8 mouse cellular contexts compared by ENCODE assay signal in genomic region chr1:185741034-185741890, GRCm38 (mm10).
DNase-seq lines count a peak whose midpoint lies in the region; ATAC-seq and TF ChIP-seq lines count a peak whose summit lies in the region.

No protein-coding gene starts in this region.

- no peak overlapping the region for H3K9ac ChIP-seq in kidney, embryonic 15.5 days
- no peak overlapping the region for H3K9ac ChIP-seq in embryonic facial prominence, embryonic 12.5 days
- no peak overlapping the region for H3K9ac ChIP-seq in hindbrain, embryonic 16.5 days (ENCODE audit: low read depth, low read length)
- H3K9ac ChIP-seq in intestine, postnatal 0 days (ENCODE audit: low read depth, low read length), result no peak overlapping the region

- H3K4me3 ChIP-seq in kidney, embryonic 15.5 days (replicated peaks), result no peak overlapping the region
- H3K4me3 ChIP-seq in embryonic facial prominence, embryonic 12.5 days, result no peak overlapping the region
- H3K4me3 ChIP-seq in hindbrain, embryonic 16.5 days (ENCODE audit: low read length), result no peak overlapping the region
- no peak overlapping the region for H3K4me3 ChIP-seq in intestine, postnatal 0 days (ENCODE audit: low read depth, low read length)

- H3K27me3 ChIP-seq in kidney, embryonic 15.5 days, result no peaks in the 10 kb centered on the region
- no peaks in the 10 kb centered on the region for H3K27me3 ChIP-seq in embryonic facial prominence, embryonic 12.5 days
- no peaks in the 10 kb centered on the region for H3K27me3 ChIP-seq in hindbrain, embryonic 16.5 days (replicated peaks; ENCODE audit: control insufficient read depth, insufficient read depth, low read length)
- no peaks in the 10 kb centered on the region for H3K27me3 ChIP-seq in intestine, postnatal 0 days (replicated peaks; ENCODE audit: control insufficient read depth, insufficient read depth, low read length)

- ATAC-seq in kidney, embryonic 15.5 days (replicated peaks; ENCODE audit: low FRiP score), result no peak
- ATAC-seq in embryonic facial prominence, embryonic 12.5 days (ENCODE audit: insufficient number of reproducible peaks, insufficient read depth, low FRiP score, low TSS enrichment), result no peak
- peak; percentile 63 for ATAC-seq in hindbrain, embryonic 16.5 days
- no peak for ATAC-seq in intestine, postnatal 0 days

- H3K4me1 ChIP-seq in kidney, embryonic 15.5 days, result no peaks in the 10 kb centered on the region
- H3K4me1 ChIP-seq in embryonic facial prominence, embryonic 12.5 days, result 0 out of 2 replicates have a peak, but pooled peaks cover 4% of the 10 kb centered on the region
- peaks cover 6% of the 10 kb centered on the region for H3K4me1 ChIP-seq in hindbrain, embryonic 16.5 days (ENCODE audit: control insufficient read depth, insufficient read depth, low read depth, low read length)
- H3K4me1 ChIP-seq in intestine, postnatal 0 days (replicated peaks; ENCODE audit: control insufficient read depth, insufficient read depth, low read length), result no peaks in the 10 kb centered on the region

- H3K27ac ChIP-seq in kidney, embryonic 15.5 days, result no peak overlapping the region
- 0 out of 2 replicates have a peak overlapping the region, but pooled peaks have one; percentile 18 for H3K27ac ChIP-seq in embryonic facial prominence, embryonic 12.5 days
- H3K27ac ChIP-seq in hindbrain, embryonic 16.5 days (ENCODE audit: low read depth, low read length), result no peak overlapping the region
- no peak overlapping the region for H3K27ac ChIP-seq in intestine, postnatal 0 days (ENCODE audit: low read depth, low read length)

- 66% methylated on average over 11 of the region's 11 CpGs for WGBS in kidney, embryonic 15.5 days
- 26% methylated on average over 11 of the region's 11 CpGs for WGBS in embryonic facial prominence, embryonic 12.5 days
- WGBS in hindbrain, embryonic 16.5 days, result 28% methylated on average over 11 of the region's 11 CpGs
- 55% methylated on average over 11 of the region's 11 CpGs for WGBS in intestine, postnatal 0 days

- no peaks in the 10 kb centered on the region for H3K36me3 ChIP-seq in kidney, embryonic 15.5 days
- no peaks in the 10 kb centered on the region for H3K36me3 ChIP-seq in embryonic facial prominence, embryonic 12.5 days
- no peaks in the 10 kb centered on the region for H3K36me3 ChIP-seq in hindbrain, embryonic 16.5 days (ENCODE audit: control insufficient read depth, insufficient read depth, low read length)
- H3K36me3 ChIP-seq in intestine, postnatal 0 days (ENCODE audit: control insufficient read depth, insufficient read depth), result no peaks in the 10 kb centered on the region

- DNase-seq in kidney, adult 9 months, result peak; percentile 4
- peak; percentile 82 for DNase-seq in NIH3T3 (ENCODE audit: low read depth)
- no peak for DNase-seq in testis, postnatal 10 days (ENCODE audit: low spot score)
- no peak for DNase-seq in natural killer cell, adult 2 months (ENCODE audit: low spot score in 2 of 2)

- no peak for TF ChIP-seq CTCF in intestine, postnatal 0 days (IDR thresholded peaks at IDR 0.05; ENCODE audit: low read depth)

- H3K4me2 ChIP-seq in kidney, embryonic 15.5 days, result no peak overlapping the region
- H3K4me2 ChIP-seq in embryonic facial prominence, embryonic 12.5 days (replicated peaks), result no peak overlapping the region
- no peak overlapping the region for H3K4me2 ChIP-seq in hindbrain, embryonic 16.5 days (ENCODE audit: low read length)
- H3K4me2 ChIP-seq in intestine, postnatal 0 days (replicated peaks; ENCODE audit: low read depth), result no peak overlapping the region

- H3K9me3 ChIP-seq in kidney, embryonic 15.5 days (replicated peaks), result no peaks in the 10 kb centered on the region
- no peaks in the 10 kb centered on the region for H3K9me3 ChIP-seq in embryonic facial prominence, embryonic 12.5 days
- peaks cover 2% of the 10 kb centered on the region; the same call in 1 of the 2 replicates for H3K9me3 ChIP-seq in hindbrain, embryonic 16.5 days (ENCODE audit: control insufficient read depth, low read length)
- H3K9me3 ChIP-seq in intestine, postnatal 0 days (ENCODE audit: control insufficient read depth), result no peaks in the 10 kb centered on the region

Comparison
In these comparisons a context has a peak if more than half of its experiments do, and no peak if none do; other contexts are left out.
1. DNase-seq: peak in kidney, adult 9 months (single experiment) and NIH3T3 (single experiment); none in testis, postnatal 10 days (single experiment) and natural killer cell, adult 2 months (0 of 2).